Comparison of ENCODE assay signal across 8 mouse cellular contexts in the genomic region with DNA sequence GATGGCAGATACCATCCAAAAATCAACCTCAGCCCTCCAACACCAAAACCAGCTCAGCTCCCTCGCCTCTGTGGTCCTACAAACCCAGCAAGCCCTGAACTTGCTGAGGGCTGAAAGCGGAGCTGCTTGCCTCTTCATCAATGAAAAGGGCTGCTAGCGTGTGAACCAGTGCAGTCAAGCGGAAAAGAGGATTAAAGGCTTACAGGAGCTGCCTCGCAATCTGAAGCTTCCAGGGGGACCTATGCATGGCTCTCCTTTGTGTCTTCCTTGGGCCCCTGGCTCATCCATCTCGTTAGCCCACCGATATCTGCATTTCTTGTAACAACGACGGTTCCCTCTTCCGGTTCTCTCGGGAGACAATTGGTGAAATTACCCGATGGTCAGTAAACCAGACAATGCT.
A peak's percentile ranks its signal among the peaks of the same experiment; 100 is the strongest.
DNase-seq lines count a peak whose midpoint lies in the region; ATAC-seq and TF ChIP-seq lines count a peak whose summit lies in the region.

No protein-coding gene starts in this region.

- H3K9me3 ChIP-seq in heart, postnatal 0 days (replicated peaks; ENCODE audit: control insufficient read depth, low read length), result no peaks in the 10 kb centered on the region
- 0 out of 2 replicates have a peak, but pooled peaks cover 9% of the 10 kb centered on the region for H3K9me3 ChIP-seq in hindbrain, embryonic 10.5 days

- no peak for TF ChIP-seq CTCF in heart, postnatal 0 days (IDR thresholded peaks at IDR 0.05; ENCODE audit: low read depth)

- no peak for TF ChIP-seq EP300 in heart, postnatal 0 days (IDR thresholded peaks at IDR 0.05; ENCODE audit: low read depth)

- 12% methylated on average over 12 of the region's 12 CpGs for WGBS in heart, postnatal 0 days
- WGBS in hindbrain, embryonic 10.5 days, result 7% methylated on average over 12 of the region's 12 CpGs

- intact Hi-C loops in gastrocnemius, postnatal 36 days (cut with DNase I), result no loop called here

- no peak for ATAC-seq in heart, postnatal 0 days (ENCODE audit: insufficient read depth, low read depth)

- no peak overlapping the region for H3K4me3 ChIP-seq in heart, postnatal 0 days (ENCODE audit: low read depth, low read length)
- H3K4me3 ChIP-seq in hindbrain, embryonic 10.5 days, result peak overlapping the region; percentile 41

- no peak overlapping the region for H3K9ac ChIP-seq in heart, postnatal 0 days (replicated peaks; ENCODE audit: low read depth, low read length)

- H3K4me2 ChIP-seq in heart, postnatal 0 days (ENCODE audit: low read depth, low read length), result peak overlapping the region; percentile 31; the same call in 1 of the 2 replicates

- no peak overlapping the region for H3K27ac ChIP-seq in heart, postnatal 0 days (ENCODE audit: low read depth)
- H3K27ac ChIP-seq in hindbrain, embryonic 10.5 days, result peak overlapping the region; percentile 75

- H3K27me3 ChIP-seq in heart, postnatal 0 days (ENCODE audit: control insufficient read depth, insufficient read depth, low read length), result no peaks in the 10 kb centered on the region
- H3K27me3 ChIP-seq in hindbrain, embryonic 10.5 days (ENCODE audit: insufficient read depth, poor library complexity, severe bottlenecking), result no peaks in the 10 kb centered on the region

- no peaks in the 10 kb centered on the region for H3K36me3 ChIP-seq in heart, postnatal 0 days (replicated peaks; ENCODE audit: control insufficient read depth, insufficient read depth, low read length)
- no peaks in the 10 kb centered on the region for H3K36me3 ChIP-seq in hindbrain, embryonic 10.5 days

- no peaks in the 10 kb centered on the region for H3K4me1 ChIP-seq in heart, postnatal 0 days (ENCODE audit: control insufficient read depth, insufficient read depth)
- peaks cover 19% of the 10 kb centered on the region for H3K4me1 ChIP-seq in hindbrain, embryonic 10.5 days (replicated peaks)

- no peak for DNase-seq in heart, postnatal 0 days (ENCODE audit: low spot score)
- DNase-seq in heart, adult 11 months, result no peak
- peak; percentile 88 to 90 for DNase-seq in cerebellum, postnatal 10 days
- DNase-seq in hindbrain, embryonic 10.5 days (ENCODE audit: low spot score), result peak; percentile 45
- DNase-seq in neural tube, embryonic 10.5 days (ENCODE audit: extremely low spot score, low spot score), result peak; percentile 46
- DNase-seq in natural killer cell, adult 2 months (ENCODE audit: low spot score in 2 of 2), result no peak
- DNase-seq in gastrocnemius, postnatal 36 days, result no peak
- no peak for DNase-seq in gastrocnemius, adult 8-10 months (ENCODE audit: low spot score in 2 of 2)

Comparison
In these comparisons a context has a peak if more than half of its experiments do, and no peak if none do; other contexts are left out.
1. DNase-seq: peak in cerebellum, postnatal 10 days (2 of 2), hindbrain, embryonic 10.5 days (single experiment) and neural tube, embryonic 10.5 days (single experiment); none in heart, postnatal 0 days (single experiment), heart, adult 11 months (single experiment), natural killer cell, adult 2 months (0 of 2), gastrocnemius, postnatal 36 days (0 of 2) and gastrocnemius, adult 8-10 months (0 of 2).